Comparison of ENCODE assay signal across 12 mouse cellular contexts in genomic region chr14:34612222-34612621, GRCm38 (mm10). TPM values are rescaled to one million over a fixed set of nuclear protein-coding genes. Genes with fewer than 3 reads are reported as not detected.
A peak's percentile ranks its signal among the peaks of the same experiment; 100 is the strongest.
DNase-seq lines count a peak whose midpoint lies in the region; ATAC-seq and TF ChIP-seq lines count a peak whose summit lies in the region.
"Had no signal": no experiment of that assay in that cellular context is flagged by ENCODE, and none has a peak within 500 bp of the region (broad histone marks: within the 10 kb centered on the region; RNA-seq: fewer than 3 reads in every experiment).

No protein-coding gene starts in this region.

- H3K4me2 ChIP-seq in lung, postnatal 0 days (replicated peaks; ENCODE audit: low read depth, low read length): no peak overlapping the region
- H3K4me2 ChIP-seq: forebrain, embryonic 12.5 days; stomach, embryonic 15.5 days had no signal

- no peaks in the 10 kb centered on the region for H3K9me3 ChIP-seq in lung, postnatal 0 days (ENCODE audit: low read length)
- H3K9me3 ChIP-seq: forebrain, embryonic 12.5 days; stomach, embryonic 15.5 days had no signal

- no peak for TF ChIP-seq EP300 in lung, postnatal 0 days (IDR thresholded peaks at IDR 0.05)

- H3K27me3 ChIP-seq in lung, postnatal 0 days (replicated peaks; ENCODE audit: insufficient read depth, low read length): no peaks in the 10 kb centered on the region
- H3K27me3 ChIP-seq in small intestine, adult 2 months (ENCODE audit: control insufficient read depth, insufficient read depth, low read length): no peaks in the 10 kb centered on the region
- H3K27me3 ChIP-seq: stomach, embryonic 15.5 days had no signal

- no peaks in the 10 kb centered on the region for H3K4me1 ChIP-seq in lung, postnatal 0 days (ENCODE audit: insufficient read depth, low read depth, low read length)
- peaks cover 7% of the 10 kb centered on the region for H3K4me1 ChIP-seq in small intestine, adult 2 months (ENCODE audit: control insufficient read depth, insufficient read depth, insufficient read length, low read length)

- TF ChIP-seq POLR2A in small intestine, adult 2 months (IDR thresholded peaks at IDR 0.05; ENCODE audit: low read depth, low read length): no peak

- intact Hi-C loops in gastrocnemius, adult 2 months (cut with DNase I): no loop called here

- 36% methylated on average over 4 of the region's 4 CpGs for WGBS in lung, postnatal 0 days
- WGBS in small intestine, adult 2 months: 60% methylated on average over 4 of the region's 4 CpGs

- H3K9ac ChIP-seq in lung, postnatal 0 days (replicated peaks; ENCODE audit: low read depth): no peak overlapping the region
- H3K9ac ChIP-seq: forebrain, embryonic 12.5 days; stomach, embryonic 15.5 days had no signal

- no peak for ATAC-seq in lung, postnatal 0 days
- ATAC-seq in erythroid progenitor cell, adult 5-6 weeks (replicated peaks; ENCODE audit: low FRiP score, poor library complexity, severe bottlenecking): no peak

- no peak overlapping the region for H3K4me3 ChIP-seq in gastrocnemius, adult 2 months
- no peak overlapping the region for H3K4me3 ChIP-seq in lung, postnatal 0 days (ENCODE audit: low read depth, low read length)
- H3K4me3 ChIP-seq in small intestine, adult 2 months (ENCODE audit: low read depth, low read length): no peak overlapping the region
- H3K4me3 ChIP-seq: forebrain, embryonic 12.5 days; stomach, embryonic 15.5 days had no signal

- peak; percentile 44; the same call in 1 of the 2 replicates for TF ChIP-seq CTCF in gastrocnemius, adult 2 months (IDR thresholded peaks at IDR 0.05)
- TF ChIP-seq CTCF in lung, postnatal 0 days (IDR thresholded peaks at IDR 0.05): peak; percentile 60
- TF ChIP-seq CTCF in small intestine, adult 2 months (IDR thresholded peaks at IDR 0.05; ENCODE audit: extremely low read depth, insufficient read length, insufficient replicate concordance, low read depth, low read length): peak; percentile 53; the same call in 1 of the 2 replicates

- no peak overlapping the region for H3K27ac ChIP-seq in gastrocnemius, adult 2 months
- no peak overlapping the region for H3K27ac ChIP-seq in lung, postnatal 0 days (ENCODE audit: low read length)
- H3K27ac ChIP-seq in small intestine, adult 2 months (ENCODE audit: insufficient read depth, low read depth, low read length): no peak overlapping the region
- H3K27ac ChIP-seq: forebrain, embryonic 12.5 days; macrophage; stomach, embryonic 15.5 days had no signal

- no peaks in the 10 kb centered on the region for H3K36me3 ChIP-seq in lung, postnatal 0 days (ENCODE audit: insufficient read depth, low read length)
- H3K36me3 ChIP-seq in small intestine, adult 2 months (ENCODE audit: control insufficient read depth, insufficient read depth, low read length): no peaks in the 10 kb centered on the region
- H3K36me3 ChIP-seq: forebrain, embryonic 12.5 days; stomach, embryonic 15.5 days had no signal

- DNase-seq in gastrocnemius, adult 2 months: no peak
- no peak for DNase-seq in gastrocnemius, adult 8-10 months (ENCODE audit: low spot score in 2 of 2)
- no peak for DNase-seq in lung, postnatal 0 days (ENCODE audit: low spot score)
- no peak for DNase-seq in lung, postnatal 10 days
- peak; percentile 36 for DNase-seq in NIH3T3 (ENCODE audit: low read depth)
- no peak for DNase-seq in urinary bladder, postnatal 14 days (ENCODE audit: low spot score)

RNA-seq across cellular contexts. Expression of gene Opn4, which starts 12.3 kb away (rescaled TPM):
- total RNA-seq in gastrocnemius, adult 2 months (2021): not detected
- total RNA-seq in gastrocnemius, adult 8-10 months (2022): not detected
- 0.12 and 0.15 TPM in 2 replicates for polyA plus RNA-seq in lung, postnatal 0 days (2015; fragmentation: Nextera tagmentation; extraction: Ambion mirVana)
- not detected in 2 replicates for polyA plus RNA-seq in small intestine, adult 2 months (2012; rRNA removed)
- not detected in 2 replicates for total RNA-seq in erythroid progenitor cell, adult 5-6 weeks (2015; ENCODE audit: low replicate concordance)
- not detected in 2 replicates for total RNA-seq in erythroid progenitor cell, adult 5-6 weeks (2017; ENCODE audit: low replicate concordance)
- total RNA-seq: neutrophil, adult 5-6 weeks had no signal
- polyA plus RNA-seq: macrophage; stomach, embryonic 15.5 days had no signal

RNA-seq across cellular contexts. Expression of gene Ldb3, which starts 23.7 kb away (rescaled TPM):
- total RNA-seq in gastrocnemius, adult 2 months (2021): 1,000 to 10,000 TPM; 1,886 to 2,548 TPM
- total RNA-seq in gastrocnemius, adult 8-10 months (2022): 1,000 to 10,000 TPM; 1,553 to 2,052 (median 1,838) TPM
- polyA plus RNA-seq in lung, postnatal 0 days (2015; fragmentation: Nextera tagmentation; extraction: Ambion mirVana): 2.6 and 3.3 TPM in 2 replicates
- polyA plus RNA-seq in small intestine, adult 2 months (2012; rRNA removed): 29.9 and 102 TPM in 2 replicates
- not detected in 2 replicates for total RNA-seq in erythroid progenitor cell, adult 5-6 weeks (2015; ENCODE audit: low replicate concordance)
- not detected in 2 replicates for total RNA-seq in erythroid progenitor cell, adult 5-6 weeks (2017; ENCODE audit: low replicate concordance)
- total RNA-seq: neutrophil, adult 5-6 weeks had no signal
- polyA plus RNA-seq: macrophage had no signal

Comparison
In these comparisons a context has a peak if more than half of its experiments do, and no peak if none do; other contexts are left out.
1. RNA of gene Ldb3, which starts 23.7 kb away (total RNA-seq): 1,886 to 2,548 TPM in gastrocnemius, adult 2 months and 1,553 to 2,052 TPM in gastrocnemius, adult 8-10 months; not detected in erythroid progenitor cell, adult 5-6 weeks; every median in the first group is over 1,000 times any median in the second.
2. Peak in every context shown above with its lines, with median percentiles within 50 percentile points of each other: CTCF ChIP-seq.